Mouse (Mus musculus): ENCODE measurements around the gene Stx7. TPM values are rescaled to one million over a fixed set of nuclear protein-coding genes. Genes with fewer than 3 reads are reported as not detected.
"Not testable (repeated sequence)": the region's sequence is repeated elsewhere in the genome, so short reads cannot be mapped to it uniquely, and the experiment has no call there.

Gene Stx7
- total RNA-seq (2021) = 100 to 1,000 TPM; 137 to 143 TPM
- long read RNA-seq, experiment 1, transcript Stx7-205 (10 exons, 3,435 nt) = major isoform, 108 of 126 reads
- long read RNA-seq, experiment 1, transcript Stx7-201 (10 exons, 2,502 nt) = minor isoform, 11 of 126 reads
- long read RNA-seq, experiment 1, partial matches to known transcripts = 3 of 126 reads
- long read RNA-seq, experiment 1, other reads (novel, unspliced or antisense) = 4 of 126 reads
- long read RNA-seq, experiment 2, transcript Stx7-205 (10 exons, 3,435 nt) = major isoform, 158 of 197 reads
- long read RNA-seq, experiment 2, transcript Stx7-201 (10 exons, 2,502 nt) = minor isoform, 9 of 197 reads
- long read RNA-seq, experiment 2, partial matches to known transcripts = 21 of 197 reads
- long read RNA-seq, experiment 2, other reads (novel, unspliced or antisense) = 9 of 197 reads

DNA sequence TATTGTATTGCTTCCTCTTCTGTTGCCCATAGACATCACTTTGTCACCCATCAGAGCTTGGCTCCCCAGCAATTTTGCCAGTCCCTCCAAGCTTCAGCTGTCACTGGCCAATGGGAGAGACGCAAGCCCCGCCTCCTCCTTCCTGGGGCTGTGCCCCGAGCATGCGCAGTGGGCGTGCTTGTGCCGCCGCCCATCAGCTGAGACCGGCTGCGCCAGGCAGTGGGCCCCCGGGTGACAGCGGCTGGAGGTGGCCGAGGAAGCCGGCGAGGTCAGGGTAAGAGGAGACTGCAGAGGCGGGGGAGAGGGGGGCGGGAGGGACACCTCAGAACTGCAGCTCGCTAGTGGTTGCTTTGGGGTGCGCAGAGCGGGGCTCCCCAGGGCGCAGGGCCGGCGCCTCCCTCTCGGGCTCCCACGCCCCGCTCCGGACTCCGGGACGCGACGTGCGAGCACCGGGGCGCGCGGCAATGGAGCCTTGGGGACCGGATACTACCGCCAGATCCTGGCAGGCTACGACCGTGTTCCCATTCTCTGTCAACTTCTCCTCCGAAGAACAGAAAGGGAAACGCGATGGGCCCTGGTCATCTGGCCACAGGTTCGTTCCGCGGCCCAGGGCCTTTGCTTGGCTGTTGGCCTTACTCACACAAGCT is at the start of gene Stx7:
Stx7 (plus strand) TSS at position 168 of the 647 bp plus-strand sequence.
- DNase-seq (ENCODE audit: low spot score in 2 of 2) = peak; percentile 92 to 94

GRCm38 (mm10) chr10:24101812-24102211 is 47.3 kb upstream of the Stx7 start, which contains the start of gene Taar8c:
Gene Taar8c, minus strand, starts transcription at chr10:24101912.
- not testable (repeated sequence) for DNase-seq (ENCODE audit: low spot score in 2 of 2)

GRCm38 (mm10) chr10:24103299-24103698 is 45.8 kb upstream of the Stx7 start:
- not testable (repeated sequence) for DNase-seq (ENCODE audit: low spot score in 2 of 2)

GRCm38 (mm10) chr10:24107747-24108146 is 41.4 kb upstream of the Stx7 start:
- no peak for DNase-seq (ENCODE audit: low spot score in 2 of 2)

- no peak for DNase-seq (ENCODE audit: low spot score in 2 of 2)
Observed at GRCm38 (mm10) chr10:24108236-24108635, 40.9 kb upstream of the Stx7 start.

- not testable (repeated sequence) for DNase-seq (ENCODE audit: low spot score in 2 of 2)
Observed at GRCm38 (mm10) chr10:24109434-24109833, 39.7 kb upstream of the Stx7 start, which contains the start of gene Taar9. Gene Taar9, minus strand, starts transcription at chr10:24109534.

- peak; percentile 25 to 35 for DNase-seq (ENCODE audit: low spot score in 2 of 2)
Observed at GRCm38 (mm10) chr10:24111116-24111778, 37.9 kb upstream of the Stx7 start.

- peak; percentile 36 to 37 for DNase-seq (ENCODE audit: low spot score in 2 of 2)
Observed at GRCm38 (mm10) chr10:24131451-24132262, 17.4 kb upstream of the Stx7 start.

- DNase-seq (ENCODE audit: low spot score in 2 of 2) = no peak
Observed at GRCm38 (mm10) chr10:24132273-24132672, 16.8 kb upstream of the Stx7 start.

GRCm38 (mm10) chr10:24133132-24133531 is 16.0 kb upstream of the Stx7 start:
- no peak for DNase-seq (ENCODE audit: low spot score in 2 of 2)

DNA sequence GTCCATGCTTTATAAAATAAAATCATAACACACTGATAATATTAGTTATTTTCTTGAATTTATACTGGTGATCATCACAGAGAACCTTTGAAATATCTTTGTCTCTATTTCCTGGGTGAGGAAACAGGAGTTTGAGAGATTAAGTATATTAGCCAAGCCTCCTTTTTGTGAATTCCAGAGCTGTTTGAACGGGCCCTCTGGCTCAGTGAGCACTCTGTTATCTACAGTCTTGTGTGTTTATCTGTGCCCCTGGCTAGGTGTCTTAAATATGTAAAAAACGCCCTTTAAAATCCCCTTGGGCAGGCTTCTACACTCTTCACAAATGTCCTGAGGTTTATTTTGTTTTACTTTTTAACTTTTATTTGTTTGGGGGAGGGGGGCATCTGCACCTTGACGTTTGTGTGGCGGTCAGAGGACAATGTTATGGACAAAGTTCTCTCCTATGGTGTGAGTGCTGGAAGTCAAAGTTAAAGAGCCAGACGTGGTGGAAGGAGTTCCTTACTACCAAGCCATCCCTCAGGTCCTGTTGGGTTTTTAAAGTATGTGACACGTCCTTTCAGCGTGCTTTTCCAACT is 14.9 kb upstream of the Stx7 start:
- no peak for DNase-seq (ENCODE audit: low spot score in 2 of 2)

DNA sequence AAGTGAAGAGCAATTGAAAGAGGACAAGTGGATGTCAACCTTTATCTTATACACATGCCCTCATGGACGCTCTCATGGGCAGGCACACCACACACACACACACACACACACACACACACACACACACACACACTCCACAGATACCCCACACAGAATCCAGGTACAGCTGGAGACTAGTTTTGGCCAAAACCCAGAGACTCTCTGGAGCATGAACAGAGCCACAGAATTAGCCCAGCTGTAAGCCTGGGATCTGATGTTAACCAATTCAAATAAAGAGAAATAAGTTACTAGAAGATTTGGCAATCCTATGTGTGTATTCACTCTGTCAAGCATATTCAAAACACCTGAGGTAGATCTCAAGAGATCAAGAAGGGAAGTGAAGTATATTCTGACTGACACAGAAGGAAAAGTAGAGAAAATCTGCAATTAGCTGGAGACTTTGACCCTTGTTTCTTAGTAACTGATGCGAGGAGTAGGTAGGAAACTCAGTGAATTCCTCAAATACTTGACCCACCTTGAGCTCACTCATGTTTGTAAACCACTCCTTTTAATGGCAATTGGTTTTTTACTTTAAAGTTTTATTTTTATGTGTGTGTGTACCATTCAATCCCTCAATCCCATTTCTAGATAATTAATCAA is 10.4 kb upstream of the Stx7 start:
- no peak for DNase-seq (ENCODE audit: low spot score in 2 of 2)

DNA sequence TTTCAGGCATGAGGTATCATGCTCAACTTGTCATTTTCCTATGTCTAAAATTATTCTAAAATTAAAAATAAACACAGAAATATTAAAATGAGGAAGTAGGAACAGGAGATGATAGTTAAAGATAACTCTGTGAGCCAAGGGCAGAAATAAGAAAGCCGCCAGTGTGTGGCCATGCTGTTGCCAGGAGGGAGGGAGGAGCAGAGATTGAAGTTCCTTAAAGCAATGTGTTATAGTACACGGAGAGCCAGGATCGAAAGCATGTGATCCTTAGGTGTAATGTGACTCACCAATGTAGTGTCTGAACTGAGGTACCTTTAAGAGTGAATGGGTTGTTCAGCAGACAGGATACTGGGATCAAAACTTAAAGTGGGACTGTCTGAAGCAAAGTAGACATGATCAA is 6.4 kb upstream of the Stx7 start:
- DNase-seq (ENCODE audit: low spot score in 2 of 2) = no peak

DNA sequence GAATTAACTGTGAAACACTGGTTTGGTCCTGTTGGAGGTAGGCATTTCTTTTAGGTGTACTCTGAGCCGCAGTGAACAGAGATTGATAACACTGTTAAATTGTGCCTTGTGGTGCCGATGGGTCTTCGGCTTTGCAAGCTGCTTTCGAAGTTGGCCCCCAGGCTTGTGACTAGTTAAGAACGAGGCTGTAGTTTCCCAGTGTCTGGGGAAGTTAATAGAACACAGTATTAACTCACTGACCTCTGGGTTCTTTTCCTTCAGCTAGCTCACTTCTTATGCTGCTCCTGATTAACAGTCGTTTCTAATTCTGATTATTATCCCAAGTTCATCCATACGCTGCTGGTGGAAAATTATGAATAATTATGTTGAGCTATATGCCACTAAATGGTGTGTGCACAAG is 984 bp downstream of the Stx7 start:
- DNase-seq (ENCODE audit: low spot score in 2 of 2) = no peak

DNA sequence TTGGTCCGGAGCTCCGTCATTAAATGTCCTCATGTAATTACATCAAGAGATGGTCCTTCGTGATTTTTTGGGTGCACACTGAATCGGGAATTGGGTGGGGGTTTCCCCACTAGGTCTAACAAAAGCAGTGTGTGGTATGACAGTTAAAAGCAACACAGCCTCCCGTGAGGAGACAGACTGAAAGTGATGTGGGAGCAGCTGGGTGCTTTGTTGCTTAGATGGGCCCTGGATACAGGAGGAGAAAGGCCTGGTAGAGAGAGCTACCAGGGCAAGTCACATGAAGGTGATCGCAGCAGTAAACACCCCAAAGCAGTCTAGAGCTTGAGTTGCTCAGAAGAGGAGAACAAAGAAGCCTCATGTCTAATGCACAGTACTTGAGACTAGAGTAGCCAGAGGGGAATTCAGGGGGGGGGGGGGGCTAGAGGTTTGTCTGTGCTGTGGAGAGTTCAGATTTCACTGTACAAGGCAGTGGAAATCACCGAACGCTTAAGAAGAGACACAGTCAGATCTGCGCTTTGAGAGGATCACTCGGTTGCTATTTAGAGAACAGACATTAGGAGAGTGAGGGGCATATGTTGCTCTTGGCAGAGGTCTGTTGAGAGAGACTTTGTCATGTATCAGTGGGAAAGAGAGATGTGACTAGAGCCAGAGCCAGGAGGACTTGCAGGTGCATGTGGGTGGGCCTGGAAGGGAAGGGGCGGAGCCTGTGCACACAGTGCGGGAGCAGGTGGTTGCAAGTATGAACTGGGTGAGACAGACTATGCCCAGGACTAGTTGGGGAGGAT is 9.6 kb downstream of the Stx7 start:
- no peak for DNase-seq (ENCODE audit: low spot score in 2 of 2)

DNA sequence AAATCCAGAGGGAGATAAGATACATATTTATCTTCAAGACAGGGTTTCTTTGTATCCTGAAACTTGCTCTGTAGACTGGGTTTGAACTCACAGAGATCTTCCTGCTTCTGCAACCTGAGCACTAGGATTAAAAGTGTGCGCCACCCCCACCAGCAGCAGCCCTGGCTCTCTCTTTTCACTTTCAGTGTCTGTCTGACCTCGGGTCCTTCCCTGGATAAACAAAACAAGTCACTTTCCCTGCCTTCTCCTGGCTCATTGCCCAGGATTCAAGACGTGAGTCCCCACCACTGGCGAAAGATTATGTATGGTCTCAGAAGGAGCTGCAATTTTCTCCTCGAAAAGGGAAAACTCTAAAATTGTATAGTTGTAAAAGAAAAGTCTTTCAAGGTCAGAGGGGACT is 10.5 kb downstream of the Stx7 start:
- no peak for DNase-seq (ENCODE audit: low spot score in 2 of 2)

GRCm38 (mm10) chr10:24160349-24160748 is 11.2 kb downstream of the Stx7 start:
- DNase-seq (ENCODE audit: low spot score in 2 of 2) = no peak

- DNase-seq (ENCODE audit: low spot score in 2 of 2) = no peak
Observed at GRCm38 (mm10) chr10:24164137-24164908, 15.2 kb downstream of the Stx7 start.

Measured in adrenal gland, adult 18-20 months (tissue).